Mouse (Mus musculus) lung, embryonic 14.5 days (tissue): ENCODE data around the gene Map2k1. TPM values are rescaled to one million over a fixed set of nuclear protein-coding genes. Genes with fewer than 3 reads are reported as not detected.
"Not testable (repeated sequence)": the region's sequence is repeated elsewhere in the genome, so short reads cannot be mapped to it uniquely, and the experiment has no call there.

Experiments used
- ATAC-seq: fragments of 200-750 bp; cut with Nextera tagmentation; 2 replicates; pipeline ENCODE4 v1.8.0; 2017; ENCODE audit warnings: mild to moderate bottlenecking, moderate TSS enrichment, moderate library complexity; ENCODE audit not compliant: insufficient read depth
- DNase-seq: peaks from one replicate; pipeline ENCODE4 v3.0.0-alpha.2; 2015
- H3K27ac ChIP-seq: fragments of 300-500 bp; sonication (generic); 2 replicates; pipeline ENCODE4 v1.5.1; 2014; ENCODE audit warnings: low read depth, mild to moderate bottlenecking, moderate library complexity
- H3K27me3 ChIP-seq: fragments of 300-500 bp; sonication (generic); 2 replicates; pipeline ENCODE4 v1.6.1; 2014; ENCODE audit warnings: low read length, control low read depth; ENCODE audit not compliant: insufficient read depth
- H3K36me3 ChIP-seq: fragments of 300-500 bp; sonication (generic); 2 replicates; pipeline ENCODE4 v1.6.1; 2014; ENCODE audit warnings: control low read depth; ENCODE audit not compliant: insufficient read depth
- H3K4me1 ChIP-seq: fragments of 300-500 bp; sonication (generic); 2 replicates; pipeline ENCODE4 v1.6.1; 2014; ENCODE audit warnings: antibody characterized with exemption, control low read depth; ENCODE audit not compliant: insufficient read depth
- H3K4me2 ChIP-seq: fragments of 300-500 bp; sonication (generic); 2 replicates; pipeline ENCODE4 v1.6.1; 2014; ENCODE audit warnings: mild to moderate bottlenecking
- H3K4me3 ChIP-seq: fragments of 300-500 bp; sonication (generic); 2 replicates; pipeline ENCODE4 v1.5.1; 2014; ENCODE audit warnings: low read depth, low read length
- H3K9ac ChIP-seq: fragments of 300-500 bp; sonication (generic); 2 replicates; pipeline ENCODE4 v1.6.1; 2014
- H3K9me3 ChIP-seq: fragments of 300-500 bp; sonication (generic); 2 replicates; pipeline ENCODE4 v1.6.1; 2016; ENCODE audit warnings: low read depth, low read length, control low read depth
- CTCF ChIP-seq: IDR thresholded peaks from 2 replicates; pipeline ENCODE4 v1.5.1; 2016; ENCODE audit warnings: antibody characterized with exemption, low read depth
- WGBS: fragments of 180-500 bp; shearing (Covaris S2); extraction: QIAGEN DNeasy Blood & Tissue Kit; methylation state at CpG from one replicate; pipeline ENCODE4 v1.1.7; 2014; 5-methylcytosine and 5-hydroxymethylcytosine counted together
- polyA plus RNA-seq: library from polyadenylated mRNA; unstranded; fragments of >200 nt; fragmentation: Nextera tagmentation; extraction: Ambion mirVana; gene quantifications from 2 replicates; pipeline ENCODE4 v1.2.1, GENCODE M21; 2014

Gene Map2k1
- polyA plus RNA-seq, 1 experiment from 2014 or later = 71.2 TPM

- peak; percentile 88 for DNase-seq
- peak; percentile 75 for TF ChIP-seq CTCF
Observed at GRCm38 (mm10) chr9:64277706-64278105, 24.3 kb upstream of the Map2k1 start.

DNA sequence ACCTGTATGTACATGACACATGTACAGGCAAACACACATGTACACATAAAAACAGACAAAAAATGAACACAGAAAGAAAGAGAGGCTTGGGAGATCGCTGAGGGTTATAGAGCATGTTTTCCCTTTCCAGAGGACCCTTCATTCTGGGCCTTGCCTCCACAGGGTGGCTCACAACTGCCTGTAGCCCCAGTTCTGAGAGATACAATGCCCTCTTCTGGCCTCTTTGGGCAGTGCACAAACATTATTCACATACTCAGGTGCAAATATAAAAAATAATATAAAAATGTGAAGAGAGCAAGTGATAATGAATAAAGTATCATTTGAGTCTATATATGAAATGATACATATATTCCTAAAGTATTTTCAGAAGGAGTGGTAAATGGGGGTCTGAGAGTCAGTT lies 21.5 kb upstream of the Map2k1 start:
- H3K9ac ChIP-seq = no peak overlapping the region
- H3K27me3 ChIP-seq = no peaks in the 10 kb centered on the region
- H3K36me3 ChIP-seq = no peaks in the 10 kb centered on the region
- no peak overlapping the region for H3K27ac ChIP-seq
- DNase-seq (peak; percentile 32), ATAC-seq (no peak)
- H3K4me3 ChIP-seq = no peak overlapping the region
- no peaks in the 10 kb centered on the region for H3K9me3 ChIP-seq
- TF ChIP-seq CTCF = peak; percentile 34; the same call in 1 of the 2 replicates
- whole genome bisulfite sequencing = 50% methylated on average over 1 of the region's 1 CpGs
- H3K4me1 ChIP-seq = no peaks in the 10 kb centered on the region
- H3K4me2 ChIP-seq = no peak overlapping the region

More at GRCm38 (mm10) chr9:64277706-64278105, 24.3 kb upstream of the Map2k1 start:
- Histone ChIP-seq H3K36me3 (no peaks in the 10 kb centered on the region), H3K27me3 (no peaks in the 10 kb centered on the region), H3K4me2 (no peak overlapping the region), H3K9ac (no peak overlapping the region), H3K27ac (no peak overlapping the region), H3K4me3 (no peak overlapping the region), H3K4me1 (peaks cover 5% of the 10 kb centered on the region), H3K9me3 (no peaks in the 10 kb centered on the region)
- WGBS = 62% methylated on average over 8 of the region's 8 CpGs
- no peak for ATAC-seq

DNA sequence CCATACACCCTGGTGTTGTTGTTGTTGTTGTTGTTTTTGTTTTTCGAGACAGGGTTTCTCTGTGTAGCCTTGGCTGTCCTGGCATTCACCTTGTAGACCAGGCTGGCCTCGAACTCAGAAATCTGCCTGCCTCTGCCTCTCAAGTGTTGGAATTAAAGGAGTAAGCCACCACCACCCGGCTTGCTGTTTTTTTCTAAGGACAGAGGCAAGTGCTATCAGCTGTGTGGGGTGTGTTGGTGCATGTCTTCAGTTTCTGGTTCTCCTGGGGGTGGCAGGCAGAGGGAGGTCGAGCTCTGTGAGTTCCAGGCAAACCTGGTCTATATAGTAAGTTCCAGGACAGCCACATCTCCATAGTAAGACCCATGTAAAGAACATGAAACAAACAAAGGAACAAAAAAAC lies 20.9 kb upstream of the Map2k1 start:
- ATAC-seq (no peak), DNase-seq (no peak)
- no peak overlapping the region for H3K27ac ChIP-seq
- no peaks in the 10 kb centered on the region for H3K4me1 ChIP-seq
- no peak overlapping the region for H3K4me2 ChIP-seq
- no peaks in the 10 kb centered on the region for H3K27me3 ChIP-seq
- 68% methylated on average over 4 of the region's 4 CpGs for WGBS
- no peak overlapping the region for H3K4me3 ChIP-seq
- no peaks in the 10 kb centered on the region for H3K9me3 ChIP-seq
- H3K36me3 ChIP-seq = no peaks in the 10 kb centered on the region
- H3K9ac ChIP-seq = no peak overlapping the region
- no peak for TF ChIP-seq CTCF

- no peak overlapping the region for H3K9ac ChIP-seq
- H3K27ac ChIP-seq = no peak overlapping the region
- ATAC-seq = no peak
- TF ChIP-seq CTCF = no peak
- DNase-seq = no peak
- no peak overlapping the region for H3K4me3 ChIP-seq
- H3K9me3 ChIP-seq = no peaks in the 10 kb centered on the region
- H3K4me2 ChIP-seq = no peak overlapping the region
- no peaks in the 10 kb centered on the region for H3K36me3 ChIP-seq
- no peaks in the 10 kb centered on the region for H3K27me3 ChIP-seq
- 72% methylated on average over 4 of the region's 4 CpGs for WGBS
- no peaks in the 10 kb centered on the region for H3K4me1 ChIP-seq
Observed at GRCm38 (mm10) chr9:64273757-64274156, 20.3 kb upstream of the Map2k1 start.

DNA sequence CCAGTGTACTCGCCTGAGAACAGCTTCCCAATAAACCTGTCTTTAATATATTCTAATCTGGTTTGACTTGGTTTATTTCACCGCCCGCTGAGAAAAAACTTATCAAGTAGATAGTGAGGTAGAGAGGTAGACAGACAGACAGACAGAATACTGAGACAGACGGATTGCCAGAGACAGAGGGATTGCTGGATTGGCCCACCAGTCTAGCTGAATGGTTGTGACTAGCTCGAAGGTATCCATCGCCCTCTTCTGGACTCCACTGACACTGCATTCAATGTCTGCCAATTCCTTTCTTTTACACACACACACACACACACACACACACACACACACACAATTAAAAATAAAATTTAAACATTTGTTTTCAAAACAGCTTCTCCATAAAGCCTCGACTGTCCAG lies 19.2 kb upstream of the Map2k1 start:
- Histone ChIP-seq H3K9ac (no peak overlapping the region), H3K4me2 (no peak overlapping the region), H3K9me3 (no peaks in the 10 kb centered on the region), H3K36me3 (no peaks in the 10 kb centered on the region), H3K27me3 (no peaks in the 10 kb centered on the region), H3K4me1 (no peaks in the 10 kb centered on the region), H3K4me3 (no peak overlapping the region), H3K27ac (no peak overlapping the region)
- peak; percentile 73 for DNase-seq
- peak; percentile 74 for TF ChIP-seq CTCF
- 37% methylated on average over 7 of the region's 7 CpGs for WGBS
- ATAC-seq = no peak

GRCm38 (mm10) chr9:64271249-64271648 lies 17.8 kb upstream of the Map2k1 start:
- Histone ChIP-seq H3K9ac (no peak overlapping the region), H3K27me3 (no peaks in the 10 kb centered on the region), H3K4me2 (no peak overlapping the region), H3K4me3 (no peak overlapping the region), H3K4me1 (no peaks in the 10 kb centered on the region), H3K36me3 (no peaks in the 10 kb centered on the region), H3K27ac (no peak overlapping the region), H3K9me3 (no peaks in the 10 kb centered on the region)
- no peak for TF ChIP-seq CTCF
- ATAC-seq (no peak), DNase-seq (no peak)
- 49% methylated on average over 3 of the region's 3 CpGs for WGBS

DNA sequence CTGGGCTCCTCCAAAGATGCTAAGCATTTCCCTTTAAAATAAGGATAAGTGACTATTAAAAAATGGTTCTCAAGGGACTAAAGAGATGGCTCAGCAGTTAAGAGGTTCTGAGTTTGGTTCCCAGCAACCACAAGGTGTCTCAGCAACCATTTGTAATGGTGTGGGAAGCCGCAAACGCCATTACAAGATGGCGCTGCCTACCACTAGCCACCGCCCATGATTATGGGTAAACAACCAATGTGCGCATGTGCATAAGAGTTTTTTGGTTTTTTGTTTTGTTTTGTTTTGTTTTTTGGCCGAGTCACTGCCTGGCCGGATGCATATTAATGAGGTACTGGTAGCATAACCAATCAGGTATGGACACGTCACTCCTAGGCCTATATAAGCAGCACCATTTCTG lies 15.4 kb upstream of the Map2k1 start:
- 92% methylated on average over 8 of the region's 8 CpGs for WGBS
- not testable (repeated sequence) for H3K9ac ChIP-seq, H3K4me2 ChIP-seq, H3K27ac ChIP-seq, H3K36me3 ChIP-seq, H3K4me1 ChIP-seq, H3K27me3 ChIP-seq, H3K4me3 ChIP-seq, DNase-seq, ATAC-seq, H3K9me3 ChIP-seq

DNA sequence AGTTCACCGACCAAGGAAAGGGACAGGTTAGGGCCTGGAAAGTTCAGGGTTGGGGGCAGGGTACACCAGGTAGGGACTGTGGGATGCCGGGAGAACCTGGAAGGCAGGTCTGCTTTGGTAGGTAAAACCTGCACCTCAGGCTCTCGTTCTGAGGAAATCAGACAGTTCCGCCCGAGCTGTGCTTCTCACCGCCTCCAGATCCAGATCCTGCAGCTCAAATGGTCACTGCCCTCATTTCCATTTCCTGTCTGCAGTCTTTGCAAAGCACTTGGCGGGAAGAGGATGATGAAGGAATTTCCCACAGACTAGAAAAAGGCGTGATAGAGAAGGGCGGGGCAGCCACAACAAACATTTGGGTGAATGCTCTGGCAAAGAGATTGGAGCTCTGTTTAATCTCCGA lies 14.8 kb upstream of the Map2k1 start:
- Histone ChIP-seq H3K4me3 (no peak overlapping the region), H3K9ac (no peak overlapping the region), H3K4me1 (no peaks in the 10 kb centered on the region), H3K36me3 (no peaks in the 10 kb centered on the region), H3K9me3 (no peaks in the 10 kb centered on the region), H3K4me2 (no peak overlapping the region), H3K27me3 (no peaks in the 10 kb centered on the region), H3K27ac (no peak overlapping the region)
- no peak for TF ChIP-seq CTCF
- ATAC-seq = no peak
- 76% methylated on average over 10 of the region's 10 CpGs for WGBS
- no peak for DNase-seq
